Mouse (Mus musculus): ENCODE data around the gene Pafah1b2. TPM values are rescaled to one million over a fixed set of nuclear protein-coding genes. Genes with fewer than 3 reads are reported as not detected.
A peak's percentile ranks its signal among the peaks of the same experiment; 100 is the strongest.

The Pafah1b2 gene
- total RNA-seq (2021): 100 to 1,000 TPM; 223 to 224 TPM

DNA sequence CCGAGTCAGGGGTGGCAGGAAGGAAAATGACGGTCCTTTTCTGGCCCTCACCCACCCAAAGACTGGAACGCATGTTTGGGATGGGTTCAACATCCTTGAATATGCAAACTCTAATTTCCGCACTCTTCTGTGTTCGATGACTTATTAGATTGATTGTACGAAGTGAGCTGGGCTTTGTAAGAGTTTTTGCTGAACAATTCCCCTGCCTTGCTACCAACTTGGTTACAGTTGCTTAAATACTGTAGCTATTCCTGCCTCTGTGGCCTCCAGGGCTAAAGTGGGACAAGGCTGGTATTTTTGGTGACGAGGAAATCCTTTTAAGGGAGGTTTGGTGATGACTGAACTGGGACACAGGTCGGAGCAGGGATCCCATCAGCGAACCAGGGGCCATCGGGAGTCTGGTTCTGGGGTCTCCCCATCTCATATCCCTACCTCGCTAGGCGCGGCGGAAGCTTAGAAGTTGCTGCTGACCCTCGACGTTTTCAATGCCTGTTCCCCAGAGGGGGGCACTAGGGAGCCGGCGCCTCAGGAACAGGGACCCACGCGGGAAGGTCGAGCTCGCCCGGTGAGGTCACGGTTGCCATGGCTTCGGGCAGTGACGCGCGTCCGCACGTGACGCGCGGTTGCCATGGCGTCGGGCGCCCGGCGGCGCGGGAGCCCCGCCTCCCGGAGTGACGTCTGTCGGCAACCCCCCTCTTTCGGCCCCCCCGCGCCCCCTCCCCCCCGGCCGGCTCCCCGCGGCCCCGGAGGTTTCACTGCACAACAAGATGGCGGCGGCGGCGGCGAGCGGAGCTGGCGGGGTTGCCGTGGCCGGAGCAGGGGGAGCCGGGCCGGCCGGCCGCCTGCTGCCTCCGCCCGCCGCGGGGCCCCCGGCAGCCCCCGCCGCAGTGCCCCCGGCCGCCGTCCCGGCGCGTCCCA, at the start of gene Pafah1b2, which contains the start of gene Sik3:
TSS of gene Pafah1b2 (minus strand) at position 600 of the 918 bp plus-strand sequence.
TSS of gene Sik3 (plus strand) at position 730 of the 918 bp plus-strand sequence.
- intact Hi-C loops (cut with DNase I): loop anchor here (10.0 kb wide), 1 partner anchor 72 kb away; no protein-coding TSS in a partner anchor
- DNase-seq (ENCODE audit: extremely low spot score in 1 of 2, low spot score in 2 of 2): peak; percentile 94 to 98

DNA sequence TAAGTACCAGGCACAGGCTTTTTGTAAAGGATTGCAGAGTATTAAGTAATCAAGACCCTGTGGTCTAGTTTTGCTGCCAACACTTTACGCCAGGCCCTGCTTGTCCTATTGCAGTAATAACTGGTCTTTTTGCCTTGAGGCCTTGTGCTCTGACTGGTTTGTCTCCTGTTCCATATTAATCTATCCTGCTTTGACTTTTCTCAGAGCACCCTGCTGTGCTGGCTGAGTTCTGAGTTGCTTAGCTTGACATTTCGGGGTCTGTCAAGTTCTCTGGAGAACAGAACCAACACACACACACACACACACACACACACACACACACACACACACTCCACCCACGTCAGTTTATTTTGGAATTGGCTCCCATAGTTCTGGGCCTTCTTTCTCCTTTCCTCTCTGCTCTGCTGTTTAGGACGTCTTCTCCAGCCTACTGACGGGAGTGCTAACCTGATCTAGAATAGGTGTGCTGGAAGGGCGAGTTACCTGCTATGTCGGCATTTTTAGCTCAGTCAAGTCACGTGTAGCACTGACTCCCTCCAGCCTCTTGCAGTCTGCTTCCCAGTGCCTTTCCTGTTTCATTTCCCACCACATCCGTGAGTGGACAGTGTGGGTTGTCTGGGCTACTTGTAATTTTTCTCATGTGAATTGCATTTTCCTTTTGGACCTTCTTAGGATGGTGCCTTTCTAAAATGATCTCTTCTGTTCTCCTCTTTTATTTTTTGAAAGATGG, 49.4 kb upstream of the Pafah1b2 start:
- intact Hi-C loops (cut with DNase I): no loop called here
- DNase-seq (ENCODE audit: extremely low spot score in 1 of 2, low spot score in 2 of 2): peak; percentile 22 to 57

DNA sequence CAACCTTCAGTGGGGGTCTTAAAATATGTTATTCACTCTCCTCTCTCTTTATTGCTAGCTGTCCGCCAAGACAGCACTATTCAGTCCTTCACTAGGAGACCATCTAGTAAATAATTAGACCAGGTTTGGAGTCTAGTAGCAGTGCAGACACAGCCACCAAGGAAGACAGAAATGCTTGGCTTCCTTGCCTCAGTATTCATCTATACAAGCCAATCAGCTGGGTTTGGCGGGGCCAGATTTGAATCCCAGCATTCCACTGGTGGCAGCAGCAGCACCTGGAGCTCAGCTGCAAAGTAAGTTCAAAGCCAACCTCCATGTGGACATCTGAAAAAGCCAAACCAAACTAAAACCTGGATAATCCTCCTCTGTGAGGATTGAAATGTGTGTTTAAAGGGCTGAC, 47.8 kb upstream of the Pafah1b2 start:
- intact Hi-C loops (cut with DNase I): no loop called here

DNA sequence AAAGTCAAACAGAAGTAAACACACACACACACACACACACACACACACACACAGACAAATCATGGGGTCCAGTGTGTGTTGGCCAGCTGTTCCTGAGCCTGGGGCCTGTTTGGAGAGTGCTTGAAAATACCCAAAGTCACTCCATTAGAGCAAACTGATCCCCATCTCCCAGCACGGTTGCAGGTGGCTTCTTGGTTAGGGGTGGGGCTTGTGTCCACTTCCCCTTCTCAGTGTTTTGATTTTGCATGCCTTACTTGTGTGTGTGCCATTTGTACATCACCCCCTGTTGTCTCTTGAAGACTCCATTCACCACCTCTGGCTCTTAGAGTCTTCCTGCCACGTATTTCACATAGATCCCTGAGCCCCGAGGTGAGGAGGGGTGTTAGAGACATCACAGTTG, 45.6 kb upstream of the Pafah1b2 start:
- no peak for DNase-seq (ENCODE audit: extremely low spot score in 1 of 2, low spot score in 2 of 2)
- intact Hi-C loops (cut with DNase I): no loop called here

More for the DNA sequence above, 47.8 kb upstream of the Pafah1b2 start:
- no peak for DNase-seq (ENCODE audit: extremely low spot score in 1 of 2, low spot score in 2 of 2)

DNA sequence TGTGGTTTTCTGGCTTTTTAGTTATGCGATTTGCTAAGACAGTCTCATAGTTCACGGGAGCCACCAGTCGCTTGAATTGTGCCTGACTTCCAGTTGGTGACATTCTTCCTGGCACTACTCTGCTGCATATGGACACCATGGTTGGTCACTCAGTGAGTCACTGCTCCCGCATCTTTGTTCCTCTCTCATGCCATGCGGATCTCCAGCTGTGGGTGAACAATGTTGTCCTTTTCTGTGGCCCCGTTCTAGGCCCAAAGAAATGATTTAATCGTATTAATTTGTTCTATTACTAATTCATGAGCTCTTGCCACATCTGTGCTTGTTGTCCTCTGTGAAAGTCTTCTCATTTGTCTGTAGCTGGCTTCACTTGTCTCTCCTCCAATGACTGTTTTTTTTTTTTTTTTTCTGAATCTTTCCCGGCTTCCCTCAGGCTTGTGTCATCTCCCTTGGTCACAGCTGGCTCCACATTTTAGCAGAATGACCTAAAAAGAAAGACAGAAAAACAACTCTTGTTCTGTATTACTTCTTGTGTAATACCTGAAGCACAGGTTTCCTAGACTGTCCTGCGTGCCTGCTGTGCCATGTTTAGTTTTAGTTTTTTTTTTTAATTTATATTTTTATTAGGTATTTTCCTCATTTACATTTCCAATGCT, 40.6 kb upstream of the Pafah1b2 start:
- intact Hi-C loops (cut with DNase I): no loop called here
- no peak for DNase-seq (ENCODE audit: extremely low spot score in 1 of 2, low spot score in 2 of 2)

DNA sequence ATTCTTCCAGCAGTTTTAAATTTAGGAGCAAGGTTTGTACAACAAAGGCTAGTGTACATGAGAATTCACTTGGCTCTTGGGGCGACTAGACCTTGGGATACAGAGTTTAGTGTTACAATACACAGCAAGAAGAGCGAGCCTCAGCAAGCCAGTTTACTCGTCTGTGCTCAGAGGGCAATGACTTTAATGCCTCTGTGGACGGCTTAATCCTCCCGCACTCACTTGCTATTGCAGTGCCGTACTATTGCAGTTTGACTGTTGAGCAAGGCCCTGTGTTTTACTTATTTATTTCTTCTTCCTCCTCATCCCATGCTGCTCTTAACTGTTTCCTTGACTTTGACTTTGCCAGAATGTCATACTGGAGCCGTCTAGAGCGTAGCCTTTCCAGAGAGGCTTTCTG, 37.7 kb upstream of the Pafah1b2 start:
- no peak for DNase-seq (ENCODE audit: extremely low spot score in 1 of 2, low spot score in 2 of 2)
- intact Hi-C loops (cut with DNase I): no loop called here

DNA sequence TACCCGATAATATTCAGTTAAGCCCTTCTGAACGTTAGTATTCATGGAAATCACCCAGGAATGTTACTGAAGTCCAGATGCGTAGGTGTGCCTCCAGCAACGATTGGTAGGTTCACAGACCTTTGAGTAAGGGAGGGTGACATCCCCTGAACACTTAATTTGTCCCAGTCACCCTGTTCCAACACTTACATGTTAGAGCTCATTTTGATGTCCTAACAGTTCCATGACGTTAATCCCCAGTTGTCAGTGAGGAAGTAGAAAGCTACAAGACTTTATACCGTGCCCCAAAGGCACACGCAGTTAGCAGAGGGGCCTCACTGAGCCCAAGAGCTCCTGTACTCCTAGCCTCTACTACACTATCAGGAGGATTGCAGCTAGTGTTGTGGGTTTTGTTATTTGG, 37.0 kb upstream of the Pafah1b2 start:
- DNase-seq (ENCODE audit: extremely low spot score in 1 of 2, low spot score in 2 of 2): no peak
- intact Hi-C loops (cut with DNase I): no loop called here

DNA sequence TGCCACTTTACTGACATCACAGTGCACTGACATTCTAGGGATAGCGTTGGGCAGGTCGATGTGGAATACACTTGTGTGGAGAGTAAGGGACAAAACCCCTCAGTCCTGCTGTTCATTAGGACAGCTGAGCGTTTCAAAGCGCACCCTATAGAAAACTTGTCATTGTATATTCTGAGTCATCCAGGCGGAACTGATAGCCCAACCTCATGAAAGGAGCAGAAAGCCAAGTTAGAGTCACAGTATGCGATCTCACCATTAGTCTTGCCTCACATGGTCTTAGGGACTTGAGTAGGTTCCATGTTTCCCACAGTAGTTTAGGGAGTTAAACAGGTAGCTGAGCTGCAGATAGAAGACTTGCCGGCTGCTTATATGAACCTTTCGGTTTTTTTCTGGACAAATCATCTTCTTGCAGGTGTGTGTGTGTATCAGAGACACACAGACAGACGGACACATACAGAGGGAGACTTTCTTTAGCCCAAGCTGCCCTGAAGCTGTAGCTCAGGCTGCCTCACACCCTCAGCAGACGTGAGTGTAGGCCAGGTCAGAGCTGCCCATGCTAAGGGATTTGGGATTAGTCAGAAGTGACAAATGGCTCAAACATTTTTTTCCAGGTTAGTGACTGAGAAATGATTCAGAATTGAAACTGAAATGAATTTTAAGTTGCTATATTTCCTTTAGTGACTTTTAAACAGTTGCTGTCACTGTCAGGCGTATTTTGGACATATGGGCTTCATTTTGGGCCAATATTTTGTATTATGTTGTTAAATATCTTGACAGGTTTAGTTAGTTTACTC, 34.4 kb upstream of the Pafah1b2 start:
- intact Hi-C loops (cut with DNase I): no loop called here

DNA sequence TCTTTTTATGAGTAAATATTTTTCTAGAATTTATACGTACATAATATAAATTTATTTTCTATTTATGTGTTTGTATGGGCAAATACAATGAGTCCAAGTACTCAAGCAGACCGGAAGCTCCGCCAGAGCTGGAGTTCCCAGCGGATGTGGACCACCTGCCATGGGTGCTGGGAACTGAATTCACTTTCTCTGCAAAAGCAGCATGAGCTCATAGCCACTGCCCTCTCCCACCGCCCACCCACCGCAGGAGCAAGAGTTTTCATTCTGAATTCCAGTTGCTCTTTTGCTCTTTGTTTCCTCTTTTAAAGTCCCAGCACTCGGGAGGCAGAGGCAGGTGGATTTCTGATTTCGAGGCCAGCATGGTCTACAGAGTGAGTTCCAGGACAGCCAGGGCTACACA, 31.1 kb upstream of the Pafah1b2 start:
- no peak for DNase-seq (ENCODE audit: extremely low spot score in 1 of 2, low spot score in 2 of 2)
- intact Hi-C loops (cut with DNase I): no loop called here

More for the DNA sequence above, 34.4 kb upstream of the Pafah1b2 start:
- no peak for DNase-seq (ENCODE audit: extremely low spot score in 1 of 2, low spot score in 2 of 2)

DNA sequence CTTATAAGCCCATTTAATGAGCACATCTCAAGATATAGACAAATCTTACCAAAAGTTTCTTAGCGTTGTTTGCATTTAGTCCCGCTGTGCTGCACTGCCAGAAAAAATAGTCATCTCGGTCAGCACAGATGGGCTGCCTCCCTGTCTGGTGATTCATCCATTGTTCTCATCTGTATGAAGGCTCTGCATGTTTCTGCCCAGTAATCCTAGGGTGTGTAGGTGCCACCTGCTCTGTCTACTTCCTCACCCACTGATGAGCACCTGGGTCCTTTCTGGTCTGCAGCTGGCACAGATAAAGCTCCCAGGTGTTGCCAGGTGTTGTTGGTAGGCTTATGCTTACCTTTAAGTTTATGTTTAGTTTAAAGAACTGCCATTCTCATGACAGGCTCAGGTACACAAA, 29.9 kb upstream of the Pafah1b2 start:
- no peak for DNase-seq (ENCODE audit: extremely low spot score in 1 of 2, low spot score in 2 of 2)
- intact Hi-C loops (cut with DNase I): no loop called here

DNA sequence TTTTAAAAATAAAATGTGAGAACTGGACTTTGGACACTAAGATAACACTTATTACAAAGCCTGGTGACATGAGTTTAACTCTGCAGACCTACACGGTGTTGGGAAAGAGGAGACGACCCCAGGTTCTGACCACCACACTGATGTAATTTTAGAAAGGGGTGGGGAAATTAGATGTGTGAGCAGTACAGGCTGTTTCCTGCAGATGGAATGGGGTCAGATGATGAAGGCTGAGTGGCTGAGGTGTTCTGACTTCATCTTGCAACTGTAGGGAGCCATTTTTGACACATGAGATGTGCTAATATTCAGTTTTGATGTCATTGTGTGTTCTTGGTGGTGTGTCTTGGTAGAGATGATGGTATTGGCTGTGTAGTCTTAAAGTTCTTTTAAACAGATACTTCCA, 28.7 kb upstream of the Pafah1b2 start:
- no peak for DNase-seq (ENCODE audit: extremely low spot score in 1 of 2, low spot score in 2 of 2)
- intact Hi-C loops (cut with DNase I): no loop called here

DNA sequence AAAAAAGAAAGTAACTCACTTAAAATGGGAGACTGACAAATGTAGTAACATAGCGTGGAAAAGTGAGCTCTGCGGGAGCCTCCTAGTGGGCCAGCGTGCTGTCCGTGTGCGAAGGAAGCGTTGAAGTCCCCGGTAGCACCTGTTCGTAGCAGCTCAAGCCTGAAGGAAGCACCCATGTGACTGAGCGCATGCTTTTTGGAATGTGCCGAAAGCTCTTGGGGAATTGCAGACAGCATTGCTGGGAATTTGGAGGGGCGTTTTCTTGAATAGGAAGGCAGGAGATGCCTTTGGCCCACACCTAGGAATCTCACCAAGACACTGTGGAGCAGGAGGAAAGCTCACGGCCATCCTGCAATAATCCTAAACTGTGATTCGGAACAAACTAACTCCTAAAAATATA, 26.3 kb upstream of the Pafah1b2 start:
- intact Hi-C loops (cut with DNase I): no loop called here
- no peak for DNase-seq (ENCODE audit: extremely low spot score in 1 of 2, low spot score in 2 of 2)

DNA sequence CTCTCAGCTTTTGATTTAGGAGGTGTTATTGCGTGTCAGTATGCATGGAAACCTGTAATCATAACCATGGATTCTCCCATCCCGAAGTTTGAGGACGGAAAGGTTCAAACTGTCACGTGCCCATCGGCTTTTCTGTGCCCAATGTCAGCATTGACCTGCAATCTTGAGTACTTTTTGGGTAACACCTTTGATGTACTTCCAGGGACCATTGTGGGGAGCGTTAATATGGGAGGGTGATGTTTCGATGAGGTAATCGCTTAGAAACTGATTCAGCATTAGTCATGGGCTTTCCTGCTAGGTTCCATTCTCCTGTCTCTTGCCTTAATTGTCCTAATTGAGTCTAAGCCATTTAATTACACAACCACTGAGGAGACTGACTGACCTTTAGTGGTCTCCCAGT, 24.4 kb upstream of the Pafah1b2 start:
- intact Hi-C loops (cut with DNase I): no loop called here
- DNase-seq (ENCODE audit: extremely low spot score in 1 of 2, low spot score in 2 of 2): no peak

DNA sequence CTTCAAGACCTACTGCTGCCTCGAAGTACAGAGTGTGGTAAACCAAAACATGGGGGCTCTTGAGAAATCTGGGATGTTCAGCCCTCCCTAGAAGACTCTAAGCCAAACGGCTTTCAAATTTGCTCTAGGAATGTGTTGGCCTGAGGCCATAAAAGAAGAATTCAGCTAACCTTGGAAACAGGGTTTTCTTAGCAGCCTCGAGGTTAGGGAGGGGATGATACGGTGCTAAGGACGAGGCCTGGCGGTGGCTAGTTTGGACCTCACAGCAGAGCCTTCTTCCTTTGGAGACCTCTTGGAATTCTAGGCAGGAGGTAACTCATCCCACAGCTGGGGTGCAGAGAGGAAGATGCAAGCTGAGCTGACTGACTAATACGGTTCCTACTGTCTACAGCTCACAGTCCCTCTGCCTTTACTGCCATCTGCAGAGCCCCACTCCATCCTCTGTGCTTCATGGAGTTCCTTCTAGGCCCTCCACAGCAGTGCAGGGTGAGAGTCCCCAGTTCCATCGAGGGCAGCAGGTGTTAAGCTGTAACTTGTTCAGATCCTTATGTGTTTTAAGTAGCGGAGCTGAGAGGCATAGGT, 22.9 kb upstream of the Pafah1b2 start:
- DNase-seq (ENCODE audit: extremely low spot score in 1 of 2, low spot score in 2 of 2): no peak
- intact Hi-C loops (cut with DNase I): no loop called here

DNA sequence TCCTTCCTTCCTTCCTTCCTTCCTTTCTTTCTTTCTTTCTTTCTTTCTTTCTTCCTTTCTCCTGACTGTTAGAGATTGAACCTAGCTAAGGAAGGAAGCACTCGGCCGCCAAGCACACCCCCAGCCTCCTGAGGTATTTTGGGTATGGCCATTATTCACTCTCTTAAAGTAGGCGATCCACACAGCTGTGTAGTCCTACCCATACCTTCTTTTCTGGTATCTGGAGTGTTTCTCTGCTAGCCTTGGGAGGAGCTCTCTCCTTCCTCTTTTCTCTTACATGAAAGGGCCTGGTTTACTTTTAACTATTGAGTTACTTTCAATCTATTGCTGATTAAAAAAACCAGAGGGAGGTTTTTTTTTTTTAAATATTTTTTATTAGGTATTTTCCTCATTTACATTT, 21.4 kb upstream of the Pafah1b2 start:
- DNase-seq (ENCODE audit: extremely low spot score in 1 of 2, low spot score in 2 of 2): no peak
- intact Hi-C loops (cut with DNase I): no loop called here

DNA sequence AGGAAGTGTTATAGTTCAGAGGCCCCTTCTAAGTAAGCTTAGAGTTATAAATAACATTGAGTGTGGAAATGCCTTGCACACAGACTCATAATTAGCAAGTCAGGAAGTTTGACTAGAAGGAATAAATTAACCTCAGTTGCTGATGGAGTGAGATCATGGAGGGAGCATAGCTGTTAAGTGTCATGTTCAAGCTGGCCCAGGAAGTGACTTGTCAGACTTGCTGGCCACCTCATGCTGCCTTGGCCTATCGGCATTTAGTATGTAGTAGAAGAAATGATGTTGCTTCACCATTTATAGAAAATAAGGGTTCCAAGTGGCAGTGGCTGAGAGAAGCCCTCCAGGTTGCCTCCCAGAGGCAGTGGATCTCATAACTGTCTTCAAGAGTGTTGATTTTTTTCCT, 20.6 kb upstream of the Pafah1b2 start:
- intact Hi-C loops (cut with DNase I): no loop called here
- no peak for DNase-seq (ENCODE audit: extremely low spot score in 1 of 2, low spot score in 2 of 2)

DNA sequence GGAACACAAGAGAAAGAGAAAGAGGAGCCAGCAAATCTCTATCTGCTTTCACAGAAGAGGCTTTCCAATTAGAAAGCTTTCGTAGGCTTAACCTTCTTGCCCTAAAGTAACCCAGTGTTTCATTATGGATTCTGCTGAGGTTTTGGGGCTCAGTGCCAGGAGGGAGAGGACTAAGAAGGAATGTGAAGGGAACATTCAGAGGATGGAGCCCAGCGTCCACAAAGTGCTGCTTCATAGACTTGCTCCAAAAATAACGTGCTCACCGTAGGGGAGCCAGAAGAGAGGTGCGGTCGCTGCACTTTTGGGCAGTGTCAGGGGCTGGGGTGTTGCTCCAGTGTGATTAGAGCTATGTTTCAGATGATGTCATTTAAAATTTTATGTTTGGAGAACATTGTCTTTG, 19.7 kb upstream of the Pafah1b2 start:
- intact Hi-C loops (cut with DNase I): no loop called here
- peak in 1 of 2 experiments; percentile 73 for DNase-seq (ENCODE audit: extremely low spot score in 1 of 2, low spot score in 2 of 2)

DNA sequence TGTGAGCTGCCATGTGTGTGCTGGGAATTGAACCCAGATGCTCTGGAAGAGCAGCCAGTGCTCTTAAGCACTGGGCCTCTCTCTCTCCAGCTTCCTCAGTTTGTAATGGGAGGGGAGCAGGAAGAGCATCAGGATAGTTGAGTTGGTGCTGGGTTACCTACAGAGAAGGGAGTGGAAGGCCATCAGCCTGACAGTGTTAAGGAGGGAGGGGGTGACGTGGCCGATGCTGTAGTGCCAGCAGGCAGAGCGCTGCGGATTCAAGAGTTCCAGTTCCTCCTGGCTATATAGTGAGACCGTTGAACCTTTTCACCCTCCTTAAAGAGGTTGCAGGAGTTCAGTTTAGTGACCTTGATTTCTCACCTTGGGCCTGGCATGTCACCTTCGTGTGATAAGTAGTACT, 18.5 kb upstream of the Pafah1b2 start:
- intact Hi-C loops (cut with DNase I): no loop called here
- no peak for DNase-seq (ENCODE audit: extremely low spot score in 1 of 2, low spot score in 2 of 2)

Data from left cerebral cortex, postnatal 10 days (tissue).